Mouse (Mus musculus): ENCODE results near the gene Por.

- TF ChIP-seq CTCF (IDR thresholded peaks at IDR 0.05; ENCODE audit: extremely low read depth, insufficient read depth, low read length): no peak
- no peak for TF ChIP-seq POLR2A (IDR thresholded peaks at IDR 0.05; ENCODE audit: extremely low read depth, insufficient read depth, low read length)
Observed at GRCm38 (mm10) chr5:135690401-135690800, 20.6 kb downstream of the Por start.

Data from cortical plate, adult 2 months (tissue).